Mouse (Mus musculus): Measurements from ENCODE around the gene Tanc1. TPM values are rescaled to one million over a fixed set of nuclear protein-coding genes. Genes with fewer than 3 reads are reported as not detected.
A peak's percentile ranks its signal among the peaks of the same experiment; 100 is the strongest.

Tanc1 gene
- polyA plus RNA-seq, 1 experiment from 2014 or later, result 52.3 TPM

- Histone ChIP-seq H3K27ac (ENCODE audit: low read length) (no peak overlapping the region), H3K4me2 (replicated peaks; ENCODE audit: low read depth, low read length) (no peak overlapping the region), H3K4me3 (ENCODE audit: low read length) (no peak overlapping the region), H3K9ac (replicated peaks; ENCODE audit: low read length) (no peak overlapping the region), H3K36me3 (ENCODE audit: insufficient read depth, low read length) (peaks cover 56% of the 10 kb centered on the region), H3K4me1 (ENCODE audit: insufficient read depth, low read length) (peaks cover 14% of the 10 kb centered on the region), H3K27me3 (ENCODE audit: insufficient read depth, low read length) (no peaks in the 10 kb centered on the region), H3K9me3 (ENCODE audit: low read length) (no peaks in the 10 kb centered on the region)
- 60% methylated on average over 8 of the region's 8 CpGs for WGBS
- no peak for ATAC-seq (ENCODE audit: low FRiP score, low TSS enrichment)
Measured at GRCm38 (mm10) chr2:59802722-59803387, 191.0 kb downstream of the Tanc1 start.

GRCm38 (mm10) chr2:59805595-59805994, 193.8 kb downstream of the Tanc1 start:
- Histone ChIP-seq H3K36me3 (ENCODE audit: insufficient read depth, low read length) (peaks cover 54% of the 10 kb centered on the region), H3K27ac (ENCODE audit: low read length) (peak overlapping the region; percentile 19), H3K27me3 (ENCODE audit: insufficient read depth, low read length) (no peaks in the 10 kb centered on the region), H3K4me3 (ENCODE audit: low read length) (no peak overlapping the region), H3K4me2 (replicated peaks; ENCODE audit: low read depth, low read length) (no peak overlapping the region), H3K4me1 (ENCODE audit: insufficient read depth, low read length) (peaks cover 14% of the 10 kb centered on the region), H3K9me3 (ENCODE audit: low read length) (no peaks in the 10 kb centered on the region), H3K9ac (replicated peaks; ENCODE audit: low read length) (no peak overlapping the region)
- WGBS, result 38% methylated on average over 2 of the region's 2 CpGs
- ATAC-seq (ENCODE audit: low FRiP score, low TSS enrichment), result peak; percentile 68; the same call in 1 of the 2 replicates

- H3K27ac ChIP-seq (ENCODE audit: low read length), result peak overlapping the region; percentile 19
- no peaks in the 10 kb centered on the region for H3K27me3 ChIP-seq (ENCODE audit: insufficient read depth, low read length)
- peaks cover 14% of the 10 kb centered on the region for H3K4me1 ChIP-seq (ENCODE audit: insufficient read depth, low read length)
- H3K9ac ChIP-seq (replicated peaks; ENCODE audit: low read length), result no peak overlapping the region
- 68% methylated on average over 6 of the region's 6 CpGs for WGBS
- no peak overlapping the region for H3K4me3 ChIP-seq (ENCODE audit: low read length)
- no peak overlapping the region for H3K4me2 ChIP-seq (replicated peaks; ENCODE audit: low read depth, low read length)
- ATAC-seq (ENCODE audit: low FRiP score, low TSS enrichment), result peak; percentile 67; the same call in 1 of the 2 replicates
- peaks cover 50% of the 10 kb centered on the region for H3K36me3 ChIP-seq (ENCODE audit: insufficient read depth, low read length)
- H3K9me3 ChIP-seq (ENCODE audit: low read length), result no peaks in the 10 kb centered on the region
Measured at GRCm38 (mm10) chr2:59806038-59806437, 194.2 kb downstream of the Tanc1 start.

- Histone ChIP-seq H3K4me2 (replicated peaks; ENCODE audit: low read depth, low read length) (no peak overlapping the region), H3K9me3 (ENCODE audit: low read length) (no peaks in the 10 kb centered on the region), H3K9ac (replicated peaks; ENCODE audit: low read length) (no peak overlapping the region), H3K4me1 (ENCODE audit: insufficient read depth, low read length) (peaks cover 10% of the 10 kb centered on the region), H3K27me3 (ENCODE audit: insufficient read depth, low read length) (no peaks in the 10 kb centered on the region), H3K27ac (ENCODE audit: low read length) (no peak overlapping the region), H3K36me3 (ENCODE audit: insufficient read depth, low read length) (peaks cover 48% of the 10 kb centered on the region), H3K4me3 (ENCODE audit: low read length) (no peak overlapping the region)
- 87% methylated on average over 4 of the region's 4 CpGs for WGBS
- no peak for ATAC-seq (ENCODE audit: low FRiP score, low TSS enrichment)
Measured at GRCm38 (mm10) chr2:59808608-59809007, 196.8 kb downstream of the Tanc1 start.

- Histone ChIP-seq H3K27me3 (ENCODE audit: insufficient read depth, low read length) (no peaks in the 10 kb centered on the region), H3K4me1 (ENCODE audit: insufficient read depth, low read length) (peaks cover 10% of the 10 kb centered on the region), H3K27ac (ENCODE audit: low read length) (no peak overlapping the region), H3K9me3 (ENCODE audit: low read length) (no peaks in the 10 kb centered on the region), H3K4me2 (replicated peaks; ENCODE audit: low read depth, low read length) (no peak overlapping the region), H3K36me3 (ENCODE audit: insufficient read depth, low read length) (peaks cover 51% of the 10 kb centered on the region), H3K9ac (replicated peaks; ENCODE audit: low read length) (no peak overlapping the region), H3K4me3 (ENCODE audit: low read length) (no peak overlapping the region)
- no peak for ATAC-seq (ENCODE audit: low FRiP score, low TSS enrichment)
- WGBS, result 88% methylated on average over 7 of the region's 7 CpGs
Measured at GRCm38 (mm10) chr2:59810039-59810438, 198.2 kb downstream of the Tanc1 start.

GRCm38 (mm10) chr2:59811247-59811646, 199.4 kb downstream of the Tanc1 start:
- Histone ChIP-seq H3K4me3 (ENCODE audit: low read length) (no peak overlapping the region), H3K27ac (ENCODE audit: low read length) (peak overlapping the region; percentile 67), H3K27me3 (ENCODE audit: insufficient read depth, low read length) (no peaks in the 10 kb centered on the region), H3K4me2 (replicated peaks; ENCODE audit: low read depth, low read length) (no peak overlapping the region), H3K36me3 (ENCODE audit: insufficient read depth, low read length) (peaks cover 61% of the 10 kb centered on the region), H3K4me1 (ENCODE audit: insufficient read depth, low read length) (0 out of 2 replicates have a peak, but pooled peaks cover 2% of the 10 kb centered on the region), H3K9ac (replicated peaks; ENCODE audit: low read length) (no peak overlapping the region), H3K9me3 (ENCODE audit: low read length) (no peaks in the 10 kb centered on the region)
- no peak for ATAC-seq (ENCODE audit: low FRiP score, low TSS enrichment)
- WGBS, result 64% methylated on average over 1 of the region's 1 CpGs

- no peak overlapping the region for H3K4me2 ChIP-seq (replicated peaks; ENCODE audit: low read depth, low read length)
- no peak overlapping the region for H3K4me3 ChIP-seq (ENCODE audit: low read length)
- ATAC-seq (ENCODE audit: low FRiP score, low TSS enrichment), result no peak
- H3K27ac ChIP-seq (ENCODE audit: low read length), result no peak overlapping the region
- H3K4me1 ChIP-seq (ENCODE audit: insufficient read depth, low read length), result no peaks in the 10 kb centered on the region
- no peaks in the 10 kb centered on the region for H3K27me3 ChIP-seq (ENCODE audit: insufficient read depth, low read length)
- WGBS, result 97% methylated on average over 1 of the region's 1 CpGs
- no peaks in the 10 kb centered on the region for H3K9me3 ChIP-seq (ENCODE audit: low read length)
- H3K36me3 ChIP-seq (ENCODE audit: insufficient read depth, low read length), result peaks cover 56% of the 10 kb centered on the region
- no peak overlapping the region for H3K9ac ChIP-seq (replicated peaks; ENCODE audit: low read length)
Measured at GRCm38 (mm10) chr2:59812641-59813040, 200.8 kb downstream of the Tanc1 start.

- 89% methylated on average over 13 of the region's 13 CpGs for WGBS
Measured at GRCm38 (mm10) chr2:59813457-59813856, 201.6 kb downstream of the Tanc1 start.

GRCm38 (mm10) chr2:59814997-59815396, 203.2 kb downstream of the Tanc1 start:
- no peak overlapping the region for H3K27ac ChIP-seq (ENCODE audit: low read length)
- ATAC-seq (ENCODE audit: low FRiP score, low TSS enrichment), result no peak
- no peaks in the 10 kb centered on the region for H3K27me3 ChIP-seq (ENCODE audit: insufficient read depth, low read length)
- H3K4me3 ChIP-seq (ENCODE audit: low read length), result no peak overlapping the region
- no peak overlapping the region for H3K4me2 ChIP-seq (replicated peaks; ENCODE audit: low read depth, low read length)
- no peaks in the 10 kb centered on the region for H3K9me3 ChIP-seq (ENCODE audit: low read length)
- H3K9ac ChIP-seq (replicated peaks; ENCODE audit: low read length), result no peak overlapping the region
- no peaks in the 10 kb centered on the region for H3K4me1 ChIP-seq (ENCODE audit: insufficient read depth, low read length)
- H3K36me3 ChIP-seq (ENCODE audit: insufficient read depth, low read length), result peaks cover 54% of the 10 kb centered on the region
- 82% methylated on average over 8 of the region's 8 CpGs for WGBS

More at GRCm38 (mm10) chr2:59813457-59813856, 201.6 kb downstream of the Tanc1 start:
- Histone ChIP-seq H3K4me2 (replicated peaks; ENCODE audit: low read depth, low read length) (no peak overlapping the region), H3K9ac (replicated peaks; ENCODE audit: low read length) (no peak overlapping the region), H3K36me3 (ENCODE audit: insufficient read depth, low read length) (peaks cover 52% of the 10 kb centered on the region), H3K27ac (ENCODE audit: low read length) (no peak overlapping the region), H3K4me1 (ENCODE audit: insufficient read depth, low read length) (no peaks in the 10 kb centered on the region), H3K27me3 (ENCODE audit: insufficient read depth, low read length) (no peaks in the 10 kb centered on the region), H3K4me3 (ENCODE audit: low read length) (no peak overlapping the region), H3K9me3 (ENCODE audit: low read length) (no peaks in the 10 kb centered on the region)
- no peak for ATAC-seq (ENCODE audit: low FRiP score, low TSS enrichment)

- Histone ChIP-seq H3K27me3 (ENCODE audit: insufficient read depth, low read length) (no peaks in the 10 kb centered on the region), H3K4me2 (replicated peaks; ENCODE audit: low read depth, low read length) (no peak overlapping the region), H3K36me3 (ENCODE audit: insufficient read depth, low read length) (peaks cover 54% of the 10 kb centered on the region), H3K9me3 (ENCODE audit: low read length) (no peaks in the 10 kb centered on the region), H3K4me1 (ENCODE audit: insufficient read depth, low read length) (no peaks in the 10 kb centered on the region), H3K9ac (replicated peaks; ENCODE audit: low read length) (no peak overlapping the region), H3K27ac (ENCODE audit: low read length) (no peak overlapping the region), H3K4me3 (ENCODE audit: low read length) (no peak overlapping the region)
- WGBS, result 96% methylated on average over 15 of the region's 15 CpGs
- ATAC-seq (ENCODE audit: low FRiP score, low TSS enrichment), result no peak; the same call in 1 of the 2 replicates
Measured at GRCm38 (mm10) chr2:59818663-59819062, 206.8 kb downstream of the Tanc1 start.

Data from kidney, embryonic 16.5 days (tissue).